Mouse (Mus musculus) midbrain, postnatal 0 days (tissue): ENCODE data around the gene Olfr1116. TPM values are rescaled to one million over a fixed set of nuclear protein-coding genes. Genes with fewer than 3 reads are reported as not detected.
"Not testable (repeated sequence)": the region's sequence is repeated elsewhere in the genome, so short reads cannot be mapped to it uniquely, and the experiment has no call there.

Experiments used
- ATAC-seq: fragments of 200-750 bp; cut with Nextera tagmentation; 2 replicates; pipeline ENCODE4 v1.8.0; 2017; ENCODE audit warnings: moderate number of reproducible peaks, mild to moderate bottlenecking, moderate TSS enrichment, moderate library complexity; ENCODE audit not compliant: low FRiP score
- DNase-seq: peaks from one replicate; pipeline ENCODE4 v3.0.0-alpha.2; 2015; ENCODE audit warnings: low spot score
- H3K27ac ChIP-seq: fragments of 300-500 bp; sonication (generic); 2 replicates; pipeline ENCODE4 v1.5.1; 2014; ENCODE audit warnings: low read depth, mild to moderate bottlenecking, low read length, mixed read lengths
- H3K27me3 ChIP-seq: fragments of 300-500 bp; sonication (generic); 2 replicates; pipeline ENCODE4 v1.6.1; 2014; ENCODE audit warnings: low read length, control low read depth, mixed read lengths; ENCODE audit not compliant: insufficient read depth
- H3K36me3 ChIP-seq: fragments of 300-500 bp; sonication (generic); 2 replicates; pipeline ENCODE4 v1.6.1; 2014; ENCODE audit warnings: low read length, control low read depth, mixed read lengths; ENCODE audit not compliant: insufficient read depth
- H3K4me1 ChIP-seq: fragments of 300-500 bp; sonication (generic); 2 replicates; pipeline ENCODE4 v1.6.1; 2014; ENCODE audit warnings: mild to moderate bottlenecking, control low read depth, antibody characterized with exemption, low read length, mixed read lengths; ENCODE audit not compliant: insufficient read depth
- H3K4me2 ChIP-seq: fragments of 300-500 bp; sonication (generic); 2 replicates; pipeline ENCODE4 v1.6.1; 2014; ENCODE audit warnings: low read depth, mild to moderate bottlenecking, low read length, mixed read lengths; ENCODE audit not compliant: poor library complexity, severe bottlenecking
- H3K4me3 ChIP-seq: fragments of 300-500 bp; sonication (generic); 2 replicates; pipeline ENCODE4 v1.5.1; 2014; ENCODE audit warnings: low read depth, mild to moderate bottlenecking, low read length, moderate library complexity
- H3K9ac ChIP-seq: fragments of 300-500 bp; sonication (generic); replicated peaks from 2 replicates; pipeline ENCODE4 v1.6.1; 2014; ENCODE audit warnings: mild to moderate bottlenecking, low read length, moderate library complexity, mixed read lengths; ENCODE audit not compliant: poor library complexity, severe bottlenecking
- H3K9me3 ChIP-seq: fragments of 300-500 bp; sonication (generic); 2 replicates; pipeline ENCODE4 v1.6.1; 2016; ENCODE audit warnings: low read length, control low read depth
- CTCF ChIP-seq: IDR thresholded peaks from 2 replicates; pipeline ENCODE4 v1.5.1; 2016; ENCODE audit warnings: antibody characterized with exemption, mild to moderate bottlenecking
- WGBS: fragments of 180-500 bp; shearing (Covaris S2); extraction: QIAGEN DNeasy Blood & Tissue Kit; methylation state at CpG from one replicate; pipeline ENCODE4 v1.1.7; 2014; 5-methylcytosine and 5-hydroxymethylcytosine counted together
- microRNA-seq: library from miRNA; unstranded; fragments of <30 nt; microRNA quantifications from one replicate; pipeline ENCODE4, GENCODE M21; 2016; ENCODE audit warnings: borderline number of aligned reads
- polyA plus RNA-seq: library from polyadenylated mRNA; unstranded; fragments of >200 nt; fragmentation: Nextera tagmentation; extraction: Ambion mirVana; gene quantifications from 2 replicates; pipeline ENCODE4 v1.2.1, GENCODE M21; 2015
- total RNA-seq: library from RNA; depleted of rRNA; stranded (reverse); fragments of >200 nt; gene quantifications from 2 replicates; pipeline ENCODE4 v1.2.3, GENCODE M21; 2014; rRNA removed

Gene Olfr1116
- total RNA-seq (not detected in 2 replicates), polyA plus RNA-seq (not detected in 2 replicates)

DNA sequence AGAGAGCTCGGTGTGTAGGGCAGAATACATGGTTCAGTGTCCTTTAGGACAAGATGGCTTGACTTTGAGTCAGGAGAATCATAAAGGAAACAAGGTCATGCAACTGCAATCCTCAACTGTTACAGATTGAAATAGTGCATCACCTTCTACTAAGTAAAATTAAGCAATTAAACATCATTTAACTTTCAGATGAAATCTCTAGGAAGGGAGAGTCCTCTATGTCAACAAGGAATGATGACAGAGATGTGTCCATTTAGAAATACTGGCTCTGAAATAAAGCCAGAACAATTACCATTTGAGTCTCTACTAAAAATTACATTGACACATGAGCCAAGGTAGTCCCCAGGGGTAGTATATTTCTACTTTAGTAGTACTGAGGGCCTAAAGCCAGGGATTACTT, at the start of gene Olfr1116:
Gene Olfr1116 (plus strand): TSS at position 301 of the 400 bp plus-strand sequence.
- Histone ChIP-seq H3K27ac (no peak within 1 kb of the TSS), H3K4me2 (no peak within 1 kb of the TSS), H3K4me1 (no peaks in the 10 kb centered on the region), H3K9me3 (no peaks in the 10 kb centered on the region), H3K4me3 (no peak within 1 kb of the TSS), H3K27me3 (no peaks in the 10 kb centered on the region), H3K9ac (no peak within 1 kb of the TSS), H3K36me3 (no peaks in the 10 kb centered on the region)
- no peak for ATAC-seq
- no peak for TF ChIP-seq CTCF
- 90% methylated on average over 1 of the region's 1 CpGs for WGBS
- no peak for DNase-seq

DNA sequence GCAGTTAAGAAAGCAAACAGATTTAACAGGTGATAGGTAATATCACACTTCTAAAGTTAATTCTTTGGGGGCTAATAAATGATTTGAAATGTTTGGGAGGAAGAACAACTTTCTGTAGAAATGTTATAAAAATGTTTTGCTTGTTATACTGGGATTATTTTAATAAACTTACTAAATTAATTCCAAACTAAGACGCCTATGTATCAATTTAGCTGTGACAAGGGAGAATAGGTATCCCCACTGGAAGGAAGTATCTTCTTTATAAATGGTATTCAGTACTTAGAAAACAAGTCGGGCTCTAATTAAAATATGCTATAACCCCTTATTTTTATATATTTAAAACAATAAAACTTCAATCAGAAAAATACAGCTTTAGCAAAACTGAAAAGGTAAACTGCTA, 19.6 kb upstream of the Olfr1116 start, which contains the start of gene Olfr1115:
Gene Olfr1115 (plus strand): TSS at position 301 of the 400 bp plus-strand sequence.
- TF ChIP-seq CTCF, result no peak
- 87% methylated on average over 2 of the region's 2 CpGs for WGBS
- ATAC-seq, result no peak

DNA sequence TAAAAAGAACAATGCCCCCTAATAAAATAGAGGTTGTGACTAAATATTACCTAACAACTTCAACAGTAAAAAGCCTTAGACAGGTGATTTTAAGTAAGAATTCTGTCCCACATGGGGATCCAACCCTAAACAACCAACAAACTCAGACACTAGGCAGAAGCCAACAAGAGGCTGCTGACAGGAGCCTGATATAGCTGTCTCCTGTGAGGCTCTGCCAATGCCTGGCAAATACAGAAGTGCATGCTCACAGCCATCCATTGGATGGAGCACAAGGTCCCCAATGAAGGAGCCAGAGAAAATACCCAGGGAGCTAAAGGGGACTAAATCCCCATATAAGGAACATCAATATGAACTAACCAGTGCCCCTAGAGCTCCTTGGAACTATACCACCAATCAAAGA, 26.6 kb downstream of the Olfr1116 start:
- H3K36me3 ChIP-seq, H3K9me3 ChIP-seq, DNase-seq, H3K4me3 ChIP-seq, H3K27ac ChIP-seq, H3K4me1 ChIP-seq, H3K9ac ChIP-seq, H3K4me2 ChIP-seq, ATAC-seq, H3K27me3 ChIP-seq: not testable (repeated sequence)

More for the DNA sequence above, 19.6 kb upstream of the Olfr1116 start, which contains the start of gene Olfr1115:
- H3K9me3 ChIP-seq, result no peaks in the 10 kb centered on the region
- no peaks in the 10 kb centered on the region for H3K4me1 ChIP-seq
- H3K27ac ChIP-seq, result no peak within 1 kb of the TSS
- no peak within 1 kb of the TSS for H3K4me3 ChIP-seq
- H3K36me3 ChIP-seq, result no peaks in the 10 kb centered on the region
- no peak for DNase-seq
- H3K4me2 ChIP-seq, result no peak within 1 kb of the TSS
- no peak within 1 kb of the TSS for H3K9ac ChIP-seq
- no peaks in the 10 kb centered on the region for H3K27me3 ChIP-seq

DNA sequence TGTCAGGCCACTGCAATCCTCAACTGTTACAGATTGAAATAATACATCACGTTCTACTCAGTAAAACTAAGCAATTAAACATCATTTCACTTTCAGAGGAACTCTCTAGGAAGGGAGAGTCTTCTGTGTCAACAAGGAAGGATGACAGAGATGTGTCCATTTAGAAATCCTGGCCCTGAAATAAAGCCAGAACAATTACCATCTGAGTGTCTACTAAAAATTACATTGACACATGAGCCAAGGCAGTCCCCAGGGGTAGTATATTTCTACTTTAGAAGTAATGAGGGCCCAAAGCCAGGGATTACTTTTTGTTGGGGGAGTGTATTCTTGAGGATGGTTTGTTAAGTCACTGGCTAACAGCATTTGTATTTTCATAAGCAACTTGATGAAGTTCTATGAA, 39.9 kb downstream of the Olfr1116 start, which contains the start of gene Olfr1118:
Gene Olfr1118 (plus strand): TSS at position 301 of the 400 bp plus-strand sequence.
- WGBS, result 63% methylated on average over 1 of the region's 1 CpGs
- Histone ChIP-seq H3K4me1 (no peaks in the 10 kb centered on the region), H3K27me3 (no peaks in the 10 kb centered on the region), H3K9me3 (no peaks in the 10 kb centered on the region), H3K4me2 (no peak within 1 kb of the TSS), H3K36me3 (no peaks in the 10 kb centered on the region), H3K9ac (no peak within 1 kb of the TSS), H3K4me3 (no peak within 1 kb of the TSS), H3K27ac (no peak within 1 kb of the TSS)
- DNase-seq, result no peak
- no peak for ATAC-seq
- TF ChIP-seq CTCF, result no peak

Small RNA genes within 50 kb of the gene (microRNA-seq; reads per million reads assigned to microRNA genes)
- not detected for gene Gm27438

Other genes with a start within 250 kb of the Olfr1116 start
- not detected in 2 replicates for gene Olfr1104, start 240.5 kb upstream of the Olfr1116 start, total RNA-seq
- not detected in 2 replicates for gene Olfr1104, start 240.5 kb upstream of the Olfr1116 start, polyA plus RNA-seq
- gene Olfr1105, start 231.0 kb upstream of the Olfr1116 start, total RNA-seq, result not detected in 2 replicates
- not detected in 2 replicates for gene Olfr1105, start 231.0 kb upstream of the Olfr1116 start, polyA plus RNA-seq
- gene Olfr1106, start 215.3 kb upstream of the Olfr1116 start, total RNA-seq, result not detected in 2 replicates
- gene Olfr1106, start 215.3 kb upstream of the Olfr1116 start, polyA plus RNA-seq, result not detected in 2 replicates
- not detected in 2 replicates for gene Olfr1107, start 191.7 kb upstream of the Olfr1116 start, total RNA-seq
- gene Olfr1107, start 191.7 kb upstream of the Olfr1116 start, polyA plus RNA-seq, result not detected in 2 replicates
- gene Olfr1109, start 171.5 kb upstream of the Olfr1116 start, total RNA-seq, result not detected in 2 replicates
- gene Olfr1109, start 171.5 kb upstream of the Olfr1116 start, polyA plus RNA-seq, result not detected in 2 replicates
- gene Olfr259, start 153.0 kb upstream of the Olfr1116 start, total RNA-seq, result not detected in 2 replicates
- gene Olfr259, start 153.0 kb upstream of the Olfr1116 start, polyA plus RNA-seq, result not detected in 2 replicates
- gene Olfr1110, start 127.2 kb upstream of the Olfr1116 start, total RNA-seq, result not detected in 2 replicates
- not detected in 2 replicates for gene Olfr1110, start 127.2 kb upstream of the Olfr1116 start, polyA plus RNA-seq
- not detected in 2 replicates for gene Olfr1111, start 114.9 kb upstream of the Olfr1116 start, total RNA-seq
- not detected in 2 replicates for gene Olfr1111, start 114.9 kb upstream of the Olfr1116 start, polyA plus RNA-seq
- gene Olfr1112, start 79.7 kb upstream of the Olfr1116 start, total RNA-seq, result not detected in 2 replicates
- not detected in 2 replicates for gene Olfr1112, start 79.7 kb upstream of the Olfr1116 start, polyA plus RNA-seq
- not detected in 2 replicates for gene Olfr1113, start 58.6 kb upstream of the Olfr1116 start, total RNA-seq
- not detected in 2 replicates for gene Olfr1113, start 58.6 kb upstream of the Olfr1116 start, polyA plus RNA-seq
- gene Olfr1115, start 19.5 kb upstream of the Olfr1116 start, total RNA-seq, result not detected in 2 replicates
- gene Olfr1115, start 19.5 kb upstream of the Olfr1116 start, polyA plus RNA-seq, result not detected in 2 replicates
- gene Olfr1118, start 40.0 kb downstream of the Olfr1116 start, total RNA-seq, result not detected in 2 replicates
- not detected in 2 replicates for gene Olfr1118, start 40.0 kb downstream of the Olfr1116 start, polyA plus RNA-seq
- gene Olfr1120, start 87.3 kb downstream of the Olfr1116 start, total RNA-seq, result not detected in 2 replicates
- not detected in 2 replicates for gene Olfr1120, start 87.3 kb downstream of the Olfr1116 start, polyA plus RNA-seq
- gene Olfr1121, start 102.4 kb downstream of the Olfr1116 start, total RNA-seq, result not detected in 2 replicates
- not detected in 2 replicates for gene Olfr1121, start 102.4 kb downstream of the Olfr1116 start, polyA plus RNA-seq
- not detected in 2 replicates for gene Olfr1122, start 118.3 kb downstream of the Olfr1116 start, total RNA-seq
- not detected in 2 replicates for gene Olfr1122, start 118.3 kb downstream of the Olfr1116 start, polyA plus RNA-seq
- not detected in 2 replicates for gene Olfr1123, start 149.1 kb downstream of the Olfr1116 start, total RNA-seq
- not detected in 2 replicates for gene Olfr1123, start 149.1 kb downstream of the Olfr1116 start, polyA plus RNA-seq
- gene Olfr1124, start 162.7 kb downstream of the Olfr1116 start, total RNA-seq, result not detected in 2 replicates
- gene Olfr1124, start 162.7 kb downstream of the Olfr1116 start, polyA plus RNA-seq, result 0.10 TPM in 1 of 2 replicates, not detected in the other
- not detected in 2 replicates for gene Olfr1126, start 186.4 kb downstream of the Olfr1116 start, total RNA-seq
- gene Olfr1126, start 186.4 kb downstream of the Olfr1116 start, polyA plus RNA-seq, result not detected in 2 replicates
- not detected in 2 replicates for gene Pramel7, start 229.6 kb downstream of the Olfr1116 start, total RNA-seq
- gene Pramel7, start 229.6 kb downstream of the Olfr1116 start, polyA plus RNA-seq, result not detected in 2 replicates
- gene Pramel6, start 239.0 kb downstream of the Olfr1116 start, total RNA-seq, result not detected in 2 replicates
- not detected in 2 replicates for gene Pramel6, start 239.0 kb downstream of the Olfr1116 start, polyA plus RNA-seq